Mouse (Mus musculus) erythroid progenitor cell, adult 5-6 weeks (primary cell): ENCODE results near the gene Hoxc9. TPM values are rescaled to one million over a fixed set of nuclear protein-coding genes. Genes with fewer than 3 reads are reported as not detected.

Source experiments
- ATAC-seq: replicated peaks from 2 replicates; pipeline ENCODE4 v1.8.0; 2016; ENCODE audit warnings: moderate number of reproducible peaks, mild to moderate bottlenecking, moderate TSS enrichment, inconsistent platforms; ENCODE audit not compliant: poor library complexity, low FRiP score, severe bottlenecking
- total RNA-seq, 2 experiments: library from RNA; stranded (forward) in 1 of 2; stranded (reverse) in 1 of 2; fragments of 150-400 nt in 1 of 2; fragments of 186-747, 209-891 nt in 1 of 2; gene quantifications; 2 replicates each; pipeline versions ENCODE4 v1.2.3 to v1.2.4; 2015 to 2017; ENCODE audit warnings: low replicate concordance in 2 of 2

The Hoxc9 gene
- total RNA-seq, 2 experiments from 2014 or later: not detected

DNA sequence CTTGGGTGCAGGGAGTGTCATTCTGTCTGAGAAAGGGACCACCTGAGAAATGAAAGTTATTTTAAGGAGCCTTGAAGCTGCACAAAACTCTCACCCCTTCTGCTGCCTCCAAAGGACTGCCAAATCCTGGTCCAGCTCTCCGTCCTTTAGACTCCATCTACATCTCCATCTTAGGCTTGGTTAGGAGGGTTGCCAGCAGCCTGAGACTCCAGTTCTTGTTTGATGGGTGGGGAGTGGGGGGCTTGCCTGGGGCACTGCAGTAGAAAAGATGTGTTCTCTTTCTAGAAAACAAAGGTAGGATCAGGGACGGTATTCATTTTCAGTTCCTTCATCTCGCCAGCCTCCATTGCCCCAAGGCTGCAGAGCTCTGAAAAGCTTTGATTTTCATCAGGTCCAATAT, 21.2 kb downstream of the Hoxc9 start:
- no peak for ATAC-seq

DNA sequence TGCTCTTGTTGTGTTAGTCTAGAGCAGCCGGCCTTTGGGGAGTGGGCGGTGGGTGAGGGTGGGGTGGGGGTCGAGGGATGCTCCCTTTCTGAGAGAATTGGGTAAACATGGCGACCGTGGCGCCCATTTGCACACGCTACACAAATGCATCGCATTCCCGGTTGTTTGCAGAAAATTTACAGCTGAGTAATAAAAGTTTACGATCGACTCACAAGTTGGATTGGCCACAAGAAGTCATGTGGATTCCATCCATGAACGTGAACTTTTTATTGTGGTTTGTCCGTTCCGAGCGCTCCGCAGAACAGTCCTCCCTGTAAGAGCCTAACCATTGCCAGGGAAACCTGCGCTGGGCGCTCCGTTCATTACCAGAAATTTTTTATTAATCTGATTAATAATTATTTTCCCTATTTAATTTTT, 21.7 kb downstream of the Hoxc9 start, which contains the start of gene Hoxc6:
Hoxc6 (plus strand) TSS at position 319 of the 417 bp plus-strand sequence.
- ATAC-seq: no peak

DNA sequence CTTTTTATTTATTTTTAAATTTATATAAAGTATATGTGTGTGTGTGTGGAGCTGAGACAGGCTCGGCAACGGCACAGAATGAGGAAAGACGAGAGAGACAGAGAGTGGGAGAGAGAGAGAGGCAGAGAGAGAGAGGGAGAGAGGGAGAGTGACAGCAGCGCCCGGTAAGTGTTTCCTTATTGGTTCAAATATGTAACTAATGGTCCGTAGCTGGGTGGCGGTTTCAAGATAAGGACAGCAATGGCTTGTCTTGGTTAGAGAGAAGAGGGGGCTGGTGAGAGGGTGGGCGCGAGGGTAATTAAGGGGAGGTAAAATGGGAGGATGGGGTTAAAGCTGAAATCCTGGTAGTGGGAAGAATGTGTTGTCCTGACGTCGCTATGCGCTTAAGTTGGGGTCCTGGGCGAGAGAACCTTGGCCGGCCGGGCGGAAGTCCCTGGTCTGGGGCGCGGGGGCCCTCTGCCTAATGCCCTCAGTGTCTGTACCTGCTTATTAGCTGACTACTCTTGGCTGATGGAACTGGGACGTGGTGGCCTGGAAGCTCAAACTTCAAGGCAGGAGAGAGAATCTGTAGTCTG, 22.5 kb downstream of the Hoxc9 start:
- no peak for ATAC-seq

DNA sequence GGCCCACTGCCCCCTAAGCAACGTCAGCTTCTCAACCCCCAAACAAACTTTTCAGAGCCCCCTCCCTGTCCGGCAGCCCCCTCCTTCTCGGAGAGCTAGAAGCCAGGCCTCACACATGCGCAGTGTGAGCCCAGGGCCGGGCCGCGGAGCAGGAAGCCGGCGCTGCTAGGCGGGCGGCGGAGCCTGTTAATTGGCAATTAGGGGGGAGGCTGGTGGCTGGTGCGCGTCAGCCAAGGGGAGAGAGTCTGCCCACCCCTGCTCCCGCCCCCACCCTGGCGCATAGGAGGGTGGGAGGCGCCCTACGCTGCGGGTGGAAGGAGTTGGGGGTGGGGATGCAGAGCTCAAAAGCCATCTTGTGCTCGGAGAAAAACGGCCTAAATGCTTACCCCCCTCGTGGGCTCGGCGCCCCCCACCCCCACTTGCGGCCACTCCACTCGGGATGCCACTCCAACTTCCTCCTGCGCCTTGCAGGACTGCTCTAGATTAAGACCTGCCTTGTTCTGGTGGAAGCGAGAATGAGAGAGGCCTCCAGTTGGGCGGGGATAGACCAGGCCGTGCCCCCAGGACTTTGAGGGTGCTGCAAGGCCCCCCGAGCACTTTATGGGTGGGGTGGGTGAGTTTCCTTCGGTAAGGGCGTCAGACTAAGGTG, 23.1 kb downstream of the Hoxc9 start:
- no peak for ATAC-seq

DNA sequence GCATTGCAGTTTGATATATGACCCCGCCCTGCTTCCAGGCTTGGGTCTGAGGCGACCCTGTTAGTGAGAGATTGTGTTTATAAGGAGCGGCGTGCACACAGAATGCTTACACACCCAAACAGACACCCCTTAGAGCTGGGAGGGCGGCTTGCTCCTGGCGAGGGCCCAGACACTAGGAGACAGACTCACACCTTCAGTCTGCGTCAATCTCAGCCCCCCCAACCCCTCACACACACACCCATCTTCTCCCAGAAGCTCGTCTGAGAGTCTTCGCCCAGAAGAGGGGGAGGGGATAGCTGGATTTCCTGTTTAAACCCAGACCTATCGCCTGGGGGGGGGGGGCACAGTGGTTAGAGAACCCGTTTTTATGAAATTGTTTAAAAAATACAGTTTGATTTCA, 23.7 kb downstream of the Hoxc9 start:
- no peak for ATAC-seq

DNA sequence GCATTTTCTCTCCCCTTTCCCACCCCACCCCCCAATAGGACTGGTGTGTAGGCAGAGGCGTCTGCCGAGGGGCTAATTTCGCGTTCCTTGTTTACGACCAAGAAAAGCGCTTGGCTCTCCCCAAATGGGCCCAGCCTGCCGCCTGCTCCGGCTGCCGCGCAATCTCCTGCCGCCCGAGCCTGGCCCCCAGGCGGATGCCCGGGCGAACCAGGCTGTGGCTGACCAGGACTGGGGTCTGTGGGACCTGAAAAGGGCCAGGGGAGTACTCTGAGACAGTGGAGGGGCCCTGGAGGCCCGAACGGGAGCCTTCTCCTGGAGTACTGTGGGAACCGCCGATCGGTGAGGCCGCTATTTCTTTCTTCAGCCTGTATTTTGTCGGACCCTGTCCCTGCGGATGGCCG, 24.3 kb downstream of the Hoxc9 start:
- ATAC-seq: no peak

DNA sequence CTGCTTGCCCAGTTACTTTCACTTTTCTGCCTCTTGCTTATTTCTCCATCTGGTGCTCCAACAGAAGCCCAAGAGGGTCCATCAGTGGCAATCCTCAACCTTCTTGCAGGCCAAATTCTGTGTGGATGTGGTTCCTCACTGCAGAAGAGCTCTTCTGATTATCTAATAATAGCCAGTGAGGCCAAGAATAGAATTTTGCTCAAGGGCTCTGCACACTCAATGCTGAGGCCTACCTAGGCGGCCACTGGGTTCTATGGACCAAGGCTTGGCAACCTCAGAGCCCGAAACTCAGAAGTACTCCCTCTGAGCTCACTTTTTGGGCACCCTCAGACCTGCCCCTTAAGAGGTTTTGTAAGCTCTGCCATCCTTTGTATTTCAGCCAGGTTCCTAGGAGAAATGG, 25.1 kb downstream of the Hoxc9 start:
- no peak for ATAC-seq

DNA sequence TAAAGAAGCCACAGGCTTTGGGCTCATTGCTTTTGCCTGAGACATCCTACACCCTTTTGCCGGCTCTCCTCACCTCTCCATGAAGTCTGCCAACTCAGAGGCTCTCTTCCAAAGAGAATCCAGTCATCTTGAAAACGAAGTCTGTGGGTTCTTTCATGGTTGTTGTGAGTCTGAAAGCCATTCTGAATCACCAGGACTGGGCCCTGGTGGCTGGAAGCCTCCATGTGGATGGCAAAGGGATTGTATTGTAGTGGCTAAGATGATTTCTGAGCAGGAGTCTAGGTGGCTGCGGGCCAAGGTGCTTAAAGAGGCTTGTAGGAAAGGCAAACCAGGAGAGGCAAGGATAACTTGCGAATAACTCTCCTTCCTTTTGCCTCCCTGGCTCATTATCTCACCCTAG, 25.9 kb downstream of the Hoxc9 start:
- no peak for ATAC-seq

DNA sequence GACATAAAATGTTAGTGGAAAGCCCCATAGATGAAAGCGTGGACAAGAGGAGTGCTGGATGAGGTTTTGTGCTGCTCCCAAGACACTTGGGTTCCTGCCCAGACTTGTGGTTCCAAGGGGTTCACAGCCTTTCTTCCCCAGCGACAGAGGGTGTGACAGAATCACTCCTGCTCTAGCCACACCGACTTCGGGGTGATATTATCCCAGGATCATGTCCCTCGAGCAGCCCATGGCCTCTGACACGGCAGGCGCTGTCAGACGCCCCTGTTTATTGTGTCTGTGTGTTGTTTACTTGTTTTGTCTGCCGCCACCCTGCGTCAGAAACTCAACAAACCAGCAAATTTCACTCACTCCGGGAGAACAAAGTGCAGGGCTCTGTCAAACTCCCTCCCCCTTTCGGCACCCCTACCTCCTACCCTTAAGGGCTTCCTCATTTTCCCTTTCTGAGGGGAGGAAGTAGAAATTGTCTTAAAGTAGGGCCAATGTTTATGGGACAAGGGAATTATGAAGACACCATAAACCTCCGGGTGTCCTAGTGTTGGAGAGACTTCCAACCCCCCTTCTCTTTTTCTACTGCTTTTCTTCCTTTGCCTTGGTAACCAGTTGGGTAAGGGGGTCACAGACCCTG, 26.7 kb downstream of the Hoxc9 start:
- ATAC-seq: no peak

DNA sequence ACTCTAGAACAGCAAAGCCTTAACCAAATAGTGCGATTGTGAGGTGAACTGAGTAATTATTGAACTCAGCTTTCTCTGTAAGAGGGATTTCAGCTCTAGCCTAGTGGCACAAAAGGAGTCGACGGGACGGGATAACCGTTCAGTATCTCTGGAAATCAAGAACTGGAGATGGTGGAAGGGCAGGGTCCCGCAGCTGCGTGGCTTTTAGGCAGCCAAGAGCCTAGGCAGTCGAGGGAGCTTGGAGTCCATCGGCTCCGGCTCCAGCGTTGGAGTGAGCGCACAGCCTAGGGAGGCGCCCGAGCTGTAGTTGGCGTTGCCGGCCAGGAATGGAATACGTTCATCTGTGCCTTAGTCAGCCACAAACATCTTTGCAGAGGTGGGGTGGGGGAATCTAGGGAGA, 29.1 kb downstream of the Hoxc9 start:
- no peak for ATAC-seq

DNA sequence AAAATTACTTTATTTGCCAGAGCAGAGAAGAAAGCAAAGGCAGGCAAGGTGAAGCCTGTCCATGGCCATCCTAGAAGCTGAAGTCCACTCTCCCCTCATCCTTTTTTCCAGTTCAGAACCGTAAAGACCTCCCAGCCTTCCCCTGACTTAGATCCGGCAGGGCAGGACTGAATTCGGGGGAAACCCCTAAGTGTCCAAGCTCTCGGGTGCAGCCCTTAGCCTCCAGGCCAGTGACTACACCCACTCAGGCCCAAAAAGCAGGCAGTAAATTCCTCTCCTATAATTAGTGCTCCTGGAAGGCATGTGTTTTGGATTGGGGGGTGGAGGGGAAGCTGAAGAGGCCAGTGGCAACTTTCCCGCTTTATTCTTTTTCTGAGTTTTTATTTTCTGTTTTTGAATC, 29.6 kb downstream of the Hoxc9 start:
- no peak for ATAC-seq

DNA sequence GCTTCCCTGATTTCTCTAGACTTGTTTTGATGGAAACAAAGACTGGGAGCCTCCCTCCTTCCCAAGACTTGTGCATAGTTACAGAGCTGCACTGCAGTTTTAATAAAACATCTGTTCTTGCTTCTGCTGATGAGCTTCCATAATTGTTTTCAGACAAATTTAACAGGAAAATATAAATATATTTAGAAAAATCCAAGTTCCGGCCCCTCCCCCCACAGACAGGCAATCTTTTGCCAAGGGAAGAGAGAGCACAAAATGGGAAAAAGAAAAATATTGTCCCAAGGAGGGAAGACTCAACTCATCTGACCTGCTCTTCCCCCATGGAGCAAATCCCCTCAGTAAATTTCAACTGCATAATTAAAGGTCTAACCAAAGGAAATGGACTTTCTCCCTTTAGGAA, 30.1 kb downstream of the Hoxc9 start:
- no peak for ATAC-seq

DNA sequence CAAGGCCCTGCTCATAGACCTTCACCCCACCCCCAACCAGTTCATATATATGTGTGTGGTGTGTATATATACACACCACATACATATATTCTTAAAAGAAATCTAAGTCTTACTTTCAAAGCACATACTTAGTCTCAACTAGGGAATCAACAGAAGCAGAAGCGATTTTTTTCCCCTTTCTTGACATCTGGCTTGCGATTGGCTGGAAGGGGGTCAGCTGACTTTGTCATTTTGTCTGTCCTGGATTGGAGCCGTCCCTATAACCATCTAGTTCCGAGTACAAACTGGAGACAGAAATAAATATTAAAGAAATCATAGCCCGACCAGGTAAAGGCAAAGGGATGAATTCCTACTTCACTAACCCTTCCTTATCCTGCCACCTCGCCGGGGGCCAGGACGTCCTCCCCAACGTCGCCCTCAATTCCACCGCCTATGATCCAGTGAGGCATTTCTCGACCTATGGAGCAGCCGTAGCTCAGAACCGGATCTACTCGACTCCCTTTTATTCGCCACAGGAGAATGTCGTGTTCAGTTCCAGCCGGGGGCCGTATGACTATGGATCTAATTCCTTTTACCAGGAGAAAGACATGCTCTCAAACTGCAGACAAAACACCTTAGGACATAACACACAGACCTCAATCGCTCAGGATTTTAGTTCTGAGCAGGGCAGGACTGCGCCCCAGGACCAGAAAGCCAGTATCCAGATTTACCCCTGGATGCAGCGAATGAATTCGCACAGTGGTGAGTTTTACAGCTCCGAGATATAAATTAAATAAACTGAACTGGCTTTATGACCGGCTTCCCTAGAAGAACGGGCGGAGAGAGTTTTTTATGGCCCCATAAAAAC, 33.2 kb downstream of the Hoxc9 start:
- no peak for ATAC-seq

DNA sequence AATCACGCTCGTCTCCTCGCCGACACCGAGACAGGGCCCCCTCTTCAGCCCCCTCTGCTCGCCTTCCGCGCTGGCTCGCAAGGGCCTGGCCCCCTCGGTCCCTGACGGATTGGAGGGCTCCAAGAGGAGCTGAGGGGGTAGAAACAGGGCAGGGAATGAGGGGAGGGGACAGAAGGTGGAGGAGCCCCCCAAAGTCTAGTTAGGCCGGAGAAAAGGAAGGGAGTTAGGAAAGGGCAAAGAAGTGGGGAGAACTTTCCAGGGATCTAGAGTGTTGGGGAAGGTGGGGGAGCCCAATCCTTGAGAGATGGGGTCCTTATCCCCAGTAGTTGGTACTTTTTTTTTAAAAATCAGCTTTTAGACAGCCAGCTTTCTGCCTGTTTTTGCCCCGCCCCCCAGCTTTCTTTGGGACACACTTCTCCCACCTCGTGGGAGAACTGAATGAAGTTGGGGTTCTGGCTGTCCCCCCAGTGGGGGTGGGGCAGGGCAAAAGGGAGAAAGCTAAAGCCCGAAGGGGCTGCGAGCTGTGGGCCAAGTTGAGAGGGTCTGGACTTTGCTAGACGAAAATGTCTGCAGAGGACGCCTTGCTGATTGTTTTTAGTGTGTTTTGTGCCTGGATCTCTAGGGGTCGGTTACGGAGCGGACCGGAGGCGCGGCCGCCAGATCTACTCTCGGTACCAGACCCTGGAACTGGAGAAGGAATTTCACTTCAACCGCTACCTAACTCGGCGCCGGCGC, 34.0 kb downstream of the Hoxc9 start:
- ATAC-seq: no peak

DNA sequence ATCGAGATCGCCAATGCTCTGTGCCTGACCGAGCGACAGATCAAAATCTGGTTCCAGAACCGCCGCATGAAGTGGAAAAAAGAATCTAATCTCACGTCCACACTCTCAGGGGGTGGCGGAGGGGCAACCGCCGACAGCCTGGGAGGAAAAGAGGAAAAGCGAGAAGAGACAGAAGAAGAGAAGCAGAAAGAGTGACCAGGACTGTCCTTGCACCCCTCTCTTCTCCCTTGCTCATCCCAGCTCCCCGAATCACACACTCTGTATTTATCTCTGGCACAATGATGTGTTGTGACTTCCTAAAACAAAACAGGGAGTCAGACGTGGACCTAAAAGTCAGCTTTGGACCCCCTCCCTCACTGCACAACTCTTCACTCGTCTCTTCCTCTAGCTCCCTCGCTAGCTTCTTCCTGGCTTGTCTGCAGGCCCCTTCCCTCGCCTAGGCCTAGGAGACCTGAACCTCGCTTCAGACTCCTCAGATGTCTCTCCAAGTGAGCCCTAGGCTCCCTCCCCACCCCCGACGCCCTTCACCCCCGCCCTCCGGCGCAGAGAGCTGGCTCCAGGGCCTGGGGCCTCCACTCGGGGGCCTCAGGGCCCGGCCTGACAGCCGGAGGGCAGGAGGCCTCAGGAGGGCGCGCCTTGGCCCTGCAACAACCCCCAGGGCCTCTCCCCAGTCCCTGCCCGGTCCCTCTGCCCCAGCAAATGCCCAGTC, 34.8 kb downstream of the Hoxc9 start:
- no peak for ATAC-seq

DNA sequence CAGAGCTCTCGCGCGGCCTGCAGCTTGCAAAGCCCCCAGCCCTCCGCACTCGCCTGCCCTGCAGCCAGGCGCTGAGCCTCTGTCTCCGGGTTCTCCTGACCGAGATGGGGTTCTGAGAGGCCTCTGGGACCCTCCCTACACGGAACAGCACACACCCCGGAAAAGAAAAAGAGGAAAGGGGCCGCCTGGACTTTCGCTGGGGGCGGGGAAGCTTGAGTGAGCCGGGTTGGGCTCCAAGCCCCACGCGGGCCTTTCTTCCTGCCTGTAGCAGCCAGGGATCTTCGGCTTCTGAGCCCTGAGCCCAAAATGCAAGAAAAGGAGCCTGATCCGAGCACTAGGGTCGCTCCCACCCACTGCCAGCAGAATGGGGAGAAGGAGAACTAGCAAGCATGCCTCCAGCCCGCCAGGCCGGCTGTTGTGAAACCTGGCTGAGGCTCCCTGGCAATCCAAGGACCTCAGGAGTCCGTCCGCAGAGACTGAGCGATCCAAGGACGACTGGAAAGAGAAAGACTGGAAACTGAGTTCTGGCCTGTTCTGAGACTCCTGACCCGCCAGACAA, 35.8 kb downstream of the Hoxc9 start:
- no peak for ATAC-seq

DNA sequence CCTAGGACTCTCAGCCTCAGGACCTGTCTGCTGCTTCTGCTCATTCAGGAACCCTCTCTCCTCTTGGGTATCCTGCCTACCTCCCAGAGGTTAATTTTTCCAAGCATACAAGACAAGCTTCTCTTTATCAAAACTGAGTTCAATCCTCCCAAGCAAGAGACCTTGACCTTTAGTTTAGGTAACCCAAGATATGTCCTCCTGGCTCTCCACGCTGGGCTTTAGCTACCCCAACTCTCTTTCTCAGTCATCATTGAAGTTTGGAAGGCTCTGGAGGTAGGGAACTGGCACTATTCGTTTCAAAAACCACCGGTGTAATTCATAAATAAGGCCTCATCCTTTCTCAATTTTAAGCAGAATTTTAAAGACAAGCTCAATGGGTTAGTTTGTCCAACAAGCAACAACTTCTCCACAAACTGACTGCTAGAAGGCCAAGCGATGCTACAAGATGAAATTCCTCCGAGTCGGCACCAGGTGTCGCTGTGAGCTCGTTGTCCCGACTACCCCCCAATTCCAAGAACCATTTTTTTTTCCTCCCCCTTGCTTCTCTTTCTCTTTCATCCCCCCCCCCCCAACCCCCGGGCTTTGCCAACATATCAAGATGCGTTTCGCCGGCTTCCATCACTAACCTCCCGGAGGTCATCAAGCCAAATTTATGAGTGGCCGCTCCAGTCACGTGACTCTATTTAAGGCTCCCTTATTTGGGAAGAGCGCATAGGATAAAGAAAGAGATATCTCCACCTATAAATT, 37.2 kb downstream of the Hoxc9 start:
- ATAC-seq: no peak
